Mouse (Mus musculus) cerebellum, postnatal 36 days (tissue): ENCODE data around the gene AL607142.1.
A peak's percentile ranks its signal among the peaks of the same experiment; 100 is the strongest.

ENCODE experiments used
- DNase-seq, 2 experiments: peaks; one replicate each; pipeline ENCODE4 v3.0.0; 2021 to 2022; ENCODE audit warnings: mixed read lengths in 2 of 2

Gene AL607142.1

GRCm38 (mm10) chr4:120064696-120065095, at the start of gene AL607142.1:
AL607142.1 (plus strand) TSS chr4:120064996.
- DNase-seq: no peak

GRCm38 (mm10) chr4:120018426-120018825, 46.4 kb upstream of the AL607142.1 start:
- DNase-seq: peak; percentile 39 to 57

GRCm38 (mm10) chr4:120022392-120022791, 42.4 kb upstream of the AL607142.1 start:
- no peak for DNase-seq

GRCm38 (mm10) chr4:120023221-120023840, 41.5 kb upstream of the AL607142.1 start:
- no peak for DNase-seq

GRCm38 (mm10) chr4:120024071-120024470, 40.7 kb upstream of the AL607142.1 start:
- peak; percentile 33 to 37 for DNase-seq

- DNase-seq: no peak
These were observed 37.1 kb upstream of the AL607142.1 start for GRCm38 (mm10) chr4:120027671-120028070.

- DNase-seq: no peak
These were observed 34.9 kb upstream of the AL607142.1 start for GRCm38 (mm10) chr4:120029937-120030336.

- DNase-seq: peak; percentile 48 to 50
These were observed 32.3 kb upstream of the AL607142.1 start for GRCm38 (mm10) chr4:120032320-120032983.

GRCm38 (mm10) chr4:120032984-120033355, 31.8 kb upstream of the AL607142.1 start:
- DNase-seq: peak; percentile 50 to 58

GRCm38 (mm10) chr4:120036294-120036693, 28.5 kb upstream of the AL607142.1 start:
- no peak for DNase-seq

GRCm38 (mm10) chr4:120037007-120037406, 27.8 kb upstream of the AL607142.1 start:
- no peak for DNase-seq

GRCm38 (mm10) chr4:120041520-120041919, 23.3 kb upstream of the AL607142.1 start:
- DNase-seq: no peak

GRCm38 (mm10) chr4:120042480-120042879, 22.3 kb upstream of the AL607142.1 start:
- DNase-seq: no peak

GRCm38 (mm10) chr4:120044612-120045011, 20.2 kb upstream of the AL607142.1 start:
- DNase-seq: no peak

GRCm38 (mm10) chr4:120045131-120045537, 19.7 kb upstream of the AL607142.1 start:
- DNase-seq: no peak

- no peak for DNase-seq
These were observed 18.9 kb upstream of the AL607142.1 start for GRCm38 (mm10) chr4:120045871-120046270.

GRCm38 (mm10) chr4:120047060-120047459, 17.7 kb upstream of the AL607142.1 start:
- no peak for DNase-seq

GRCm38 (mm10) chr4:120048274-120048673, 16.5 kb upstream of the AL607142.1 start:
- no peak for DNase-seq

GRCm38 (mm10) chr4:120049857-120050256, 14.9 kb upstream of the AL607142.1 start:
- DNase-seq: no peak

- DNase-seq: no peak
These were observed 12.3 kb upstream of the AL607142.1 start for GRCm38 (mm10) chr4:120052481-120052880.

GRCm38 (mm10) chr4:120053026-120054005, 11.5 kb upstream of the AL607142.1 start:
- DNase-seq: no peak

GRCm38 (mm10) chr4:120054145-120054544, 10.7 kb upstream of the AL607142.1 start:
- no peak for DNase-seq

- no peak for DNase-seq
These were observed 8.3 kb upstream of the AL607142.1 start for GRCm38 (mm10) chr4:120056451-120056850.
